Mouse (Mus musculus) heart, adult 2 months (tissue): ENCODE measurements around the gene Pax9.

Source experiments
- CTCF ChIP-seq: fragments of 200-600 bp; IDR thresholded peaks from 2 replicates; pipeline ENCODE4 v1.8.1; 2022; ENCODE audit warnings: antibody characterized with exemption, mild to moderate bottlenecking, moderate library complexity
- EP300 ChIP-seq: fragments of 200-500 bp; IDR thresholded peaks from 2 replicates; pipeline ENCODE4 v1.6.1; 2011; ENCODE audit warnings: low read depth, low read length, control low read depth; ENCODE audit not compliant: insufficient read depth

DNA sequence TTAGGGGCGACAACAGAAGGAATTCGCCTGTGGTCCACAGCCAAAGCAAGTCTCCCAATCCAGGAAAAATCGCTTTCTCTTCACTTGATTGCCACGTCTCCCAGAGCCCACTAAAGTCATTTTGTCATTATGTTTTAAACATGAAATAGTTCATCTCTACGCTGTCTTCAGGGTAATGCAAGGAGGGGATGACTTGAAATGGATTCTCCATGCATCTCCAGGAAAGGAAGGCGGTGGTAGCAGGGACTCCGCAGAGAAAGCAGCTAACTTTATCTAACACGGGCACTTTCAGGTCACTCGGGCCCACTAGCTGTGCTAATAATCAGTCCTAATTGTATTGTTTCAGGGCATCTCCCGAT is 3.1 kb upstream of the Pax9 start:
- no peak for TF ChIP-seq EP300
- TF ChIP-seq CTCF: no peak
